Mouse (Mus musculus) central nervous system, embryonic 18 days (tissue): Measurements from ENCODE around the gene Akap12. TPM values are rescaled to one million over a fixed set of nuclear protein-coding genes. Genes with fewer than 3 reads are reported as not detected.

ENCODE experiments used
- polyA plus RNA-seq: library from polyadenylated mRNA; depleted of rRNA; stranded (reverse); fragments of >200 nt; gene quantifications from 2 replicates; pipeline ENCODE4 v1.2.3, GENCODE M21; 2012; rRNA removed

Akap12 gene
- polyA plus RNA-seq, result 24.0 and 27.5 TPM in 2 replicates

GRCm38 (mm10) chr10:4266041-4266930, at the start of gene Akap12:
Akap12 (plus strand) TSS chr10:4266380.

GRCm38 (mm10) chr10:4387701-4388383, 121.7 kb downstream of the Akap12 start, which contains the start of gene Zbtb2:
Zbtb2 (minus strand) TSS chr10:4388108.

Other genes with a start within 250 kb of the Akap12 start
- gene Zbtb2, start 121.7 kb downstream of the Akap12 start, polyA plus RNA-seq, result 12.3 and 13.1 TPM in 2 replicates
- gene Rmnd1, start 166.0 kb downstream of the Akap12 start, polyA plus RNA-seq, result 59.6 and 60.1 TPM in 2 replicates
- 11.4 and 12.0 TPM in 2 replicates for gene Armt1, start 166.1 kb downstream of the Akap12 start, polyA plus RNA-seq
- 0.45 and 0.47 TPM in 2 replicates for gene Ccdc170, start 216.1 kb downstream of the Akap12 start, polyA plus RNA-seq